Mouse (Mus musculus) embryo, embryonic 10 days (tissue): ENCODE results near the gene Gm11037.

Source experiments
- DNase-seq: peaks from one replicate; pipeline ENCODE4 v3.0.0-alpha.2; 2015; ENCODE audit warnings: low spot score

Gm11037 gene

DNA sequence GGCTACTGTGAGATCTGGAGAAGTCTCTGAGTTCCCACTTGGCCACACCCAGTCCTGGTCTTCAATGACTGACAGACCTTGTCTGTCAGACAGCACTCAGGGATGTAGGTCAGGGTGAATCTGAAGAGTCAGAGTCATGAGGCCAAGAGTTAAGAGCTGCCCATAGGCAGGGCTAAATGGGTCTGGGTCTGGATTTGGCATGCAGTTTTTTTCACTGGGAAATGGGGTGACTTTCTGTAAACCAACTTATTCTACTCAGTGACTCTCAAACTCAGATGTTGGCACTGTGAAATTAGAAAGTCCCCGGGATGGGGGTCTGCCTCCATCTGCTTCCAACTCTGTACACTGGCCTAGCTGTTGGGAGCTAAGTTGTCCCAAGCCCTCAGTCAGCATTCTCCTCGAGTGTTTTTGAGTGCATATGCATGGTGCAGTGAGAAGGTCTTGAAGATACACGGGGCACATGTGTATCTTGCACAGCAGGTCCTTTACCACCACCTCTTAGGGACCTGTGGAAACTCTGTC, 4.6 kb upstream of the Gm11037 start:
- no peak for DNase-seq

DNA sequence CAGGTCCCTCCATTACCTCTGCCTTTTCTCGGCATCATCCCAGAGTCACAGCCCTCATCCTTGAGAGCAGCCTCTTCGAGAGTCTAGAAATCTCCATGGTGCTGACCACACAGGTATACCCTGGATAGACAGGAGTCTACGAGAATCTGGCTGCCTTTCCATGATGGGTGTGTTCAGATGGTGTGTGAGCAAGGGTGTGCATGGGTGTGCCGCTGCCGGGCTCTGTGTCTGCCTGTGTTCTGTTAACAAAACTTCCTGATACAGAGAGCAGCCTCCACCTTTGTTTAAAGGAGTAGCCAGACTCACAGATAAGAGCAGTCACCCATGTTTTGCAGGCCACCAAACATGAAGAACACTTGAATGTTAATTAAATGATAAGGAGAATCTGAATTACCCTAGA, 3.5 kb upstream of the Gm11037 start:
- no peak for DNase-seq

DNA sequence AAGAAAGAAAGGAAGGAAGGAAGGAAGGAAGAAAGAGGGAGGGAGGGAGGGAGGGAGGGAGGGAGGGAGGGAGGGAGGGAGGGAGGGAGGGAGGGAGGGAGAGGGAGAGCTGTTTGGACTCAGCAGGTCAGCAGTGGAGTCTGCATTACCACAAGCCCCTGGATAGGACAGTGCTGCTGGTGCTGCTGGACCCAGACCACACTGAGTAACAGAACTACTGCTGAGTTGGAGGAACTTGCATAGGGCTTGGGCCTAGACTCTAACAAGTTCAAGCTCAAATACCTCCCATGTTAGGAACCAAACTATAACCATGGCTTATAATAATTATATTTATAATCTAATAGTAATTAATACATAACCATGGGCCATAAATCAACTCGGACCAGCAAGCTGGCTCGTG, 2.4 kb upstream of the Gm11037 start:
- DNase-seq: no peak

- DNase-seq: no peak
Observed at GRCm38 (mm10) chr2:131132111-131132888, 997 bp upstream of the Gm11037 start.

DNA sequence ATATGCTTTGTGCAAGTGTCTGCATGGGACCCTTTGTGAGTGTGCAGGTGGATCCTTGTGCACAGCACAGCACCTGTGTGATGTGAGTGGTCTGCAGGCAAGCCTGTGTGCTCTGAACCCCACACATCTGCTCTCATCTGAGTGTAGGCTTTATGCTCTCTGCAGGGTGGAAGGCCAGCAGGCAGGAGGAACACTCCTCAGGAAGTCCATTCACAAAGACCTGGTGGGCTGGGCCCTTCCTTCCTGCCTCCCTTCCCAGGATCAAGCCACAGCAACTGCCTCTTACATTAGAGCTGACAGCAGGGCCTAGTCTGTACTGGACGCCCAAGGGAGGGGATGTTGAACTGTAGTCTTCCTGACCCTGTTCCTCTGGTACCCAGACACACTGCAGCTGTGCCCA, 1.1 kb downstream of the Gm11037 start:
- DNase-seq: no peak

GRCm38 (mm10) chr2:131134826-131135400, 1.6 kb downstream of the Gm11037 start:
- DNase-seq: no peak

- no peak for DNase-seq
Observed at GRCm38 (mm10) chr2:131135521-131136139, 2.3 kb downstream of the Gm11037 start.

DNA sequence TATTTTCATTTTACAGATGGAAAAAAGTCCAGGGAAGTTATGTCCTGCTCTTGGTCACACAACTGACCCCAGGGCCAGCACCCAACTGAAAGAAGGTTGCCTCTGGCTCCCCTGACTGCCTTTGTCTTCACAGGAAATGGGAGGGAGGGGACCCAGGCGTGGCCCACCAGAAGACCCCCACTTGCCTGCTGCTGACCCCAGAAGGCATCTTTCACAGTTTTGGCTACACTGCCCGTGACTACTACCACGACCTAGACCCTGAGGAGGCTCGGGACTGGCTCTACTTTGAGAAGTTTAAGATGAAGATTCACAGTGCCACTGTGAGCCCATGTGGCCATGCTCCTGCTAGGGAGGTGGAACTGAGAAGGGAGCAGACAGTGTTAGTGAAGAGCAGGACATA, 5.0 kb downstream of the Gm11037 start:
- DNase-seq: no peak

DNA sequence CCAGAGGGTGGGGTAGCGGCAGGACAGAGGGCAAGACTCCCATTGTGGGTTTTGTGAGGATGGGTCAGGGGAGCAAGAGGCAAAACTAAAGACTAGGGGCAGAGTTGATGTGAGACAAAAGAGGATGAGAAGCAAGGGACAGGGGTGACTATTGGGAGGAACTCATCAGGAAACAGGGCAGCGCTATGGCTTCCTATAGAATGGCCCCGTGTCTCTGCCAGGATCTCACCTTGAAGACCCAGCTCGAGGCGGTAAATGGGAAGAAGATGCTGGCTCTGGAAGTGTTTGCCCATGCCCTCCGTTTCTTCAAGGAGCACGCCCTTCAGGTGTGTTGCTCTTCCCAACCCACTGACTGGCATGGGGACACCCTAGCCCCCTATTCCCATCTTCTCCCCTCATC, 5.5 kb downstream of the Gm11037 start:
- no peak for DNase-seq

- no peak for DNase-seq
Observed at GRCm38 (mm10) chr2:131139287-131139686, 6.0 kb downstream of the Gm11037 start.

- DNase-seq: no peak
Observed at GRCm38 (mm10) chr2:131139886-131140532, 6.7 kb downstream of the Gm11037 start.

DNA sequence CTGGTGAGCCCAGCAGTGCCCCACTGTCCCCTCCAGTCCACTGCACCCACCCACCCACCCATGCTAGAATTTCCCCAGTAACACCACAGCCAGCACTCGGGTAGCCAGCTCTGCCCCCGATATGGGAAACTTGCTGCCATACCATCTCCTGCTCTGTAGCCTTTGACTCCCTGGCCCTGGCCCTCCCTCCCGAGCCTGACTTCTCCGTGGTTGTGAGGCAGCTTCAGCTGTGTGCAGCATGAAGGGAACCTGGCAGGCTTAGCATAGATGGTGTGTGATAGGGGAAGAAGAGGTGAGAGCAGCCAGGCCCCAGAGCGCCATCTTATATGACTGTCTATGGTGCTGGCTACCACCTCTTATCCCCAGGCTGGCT, 7.2 kb downstream of the Gm11037 start:
- no peak for DNase-seq

DNA sequence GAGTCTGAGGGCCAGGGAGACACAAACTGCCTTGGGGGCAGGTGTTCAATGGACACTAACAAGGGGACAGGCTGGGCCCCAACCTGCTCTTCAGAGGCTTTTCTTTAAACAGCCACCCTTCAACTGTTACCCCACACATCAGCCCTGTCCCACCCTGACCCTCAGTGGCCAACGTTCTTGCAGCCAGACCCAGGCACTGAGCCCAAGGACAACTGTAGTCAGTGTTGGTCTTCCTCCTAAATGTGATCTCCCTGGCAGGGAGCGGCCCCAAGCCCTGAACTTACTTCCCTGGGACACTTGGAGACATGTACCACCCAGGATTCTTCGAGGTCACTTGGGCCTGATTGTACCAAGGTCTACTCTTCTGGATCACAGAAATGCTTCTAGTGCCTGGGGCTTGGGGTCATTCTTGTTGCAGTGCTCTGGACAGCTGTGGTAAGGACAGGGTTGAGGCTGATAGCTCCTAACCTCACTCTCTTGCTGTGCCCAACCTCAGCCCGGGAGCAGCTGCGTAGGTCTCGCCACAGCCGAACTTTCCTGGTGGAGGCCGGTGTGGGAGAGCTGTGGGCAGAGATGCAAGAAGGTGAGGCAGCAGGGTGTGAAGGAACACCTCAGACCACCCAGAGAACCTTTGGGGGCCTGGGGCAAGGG, 8.2 kb downstream of the Gm11037 start:
- no peak for DNase-seq

DNA sequence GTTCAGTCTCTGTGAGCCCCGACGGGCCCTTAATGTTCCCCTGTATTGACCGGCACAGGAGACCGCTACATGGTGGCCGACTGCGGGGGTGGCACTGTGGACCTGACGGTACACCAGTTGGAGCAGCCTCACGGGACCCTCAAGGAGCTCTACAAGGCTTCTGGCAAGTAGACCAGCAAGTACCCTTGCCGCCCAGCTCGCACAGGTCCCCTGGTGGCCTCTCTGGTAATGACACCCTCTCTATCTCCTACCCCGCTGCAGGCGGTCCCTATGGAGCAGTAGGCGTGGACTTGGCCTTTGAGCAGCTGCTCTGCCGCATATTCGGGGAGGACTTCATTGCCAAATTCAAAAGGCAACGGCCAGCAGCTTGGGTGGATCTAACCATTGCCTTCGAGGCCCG, 9.3 kb downstream of the Gm11037 start:
- peak; percentile 84 for DNase-seq

DNA sequence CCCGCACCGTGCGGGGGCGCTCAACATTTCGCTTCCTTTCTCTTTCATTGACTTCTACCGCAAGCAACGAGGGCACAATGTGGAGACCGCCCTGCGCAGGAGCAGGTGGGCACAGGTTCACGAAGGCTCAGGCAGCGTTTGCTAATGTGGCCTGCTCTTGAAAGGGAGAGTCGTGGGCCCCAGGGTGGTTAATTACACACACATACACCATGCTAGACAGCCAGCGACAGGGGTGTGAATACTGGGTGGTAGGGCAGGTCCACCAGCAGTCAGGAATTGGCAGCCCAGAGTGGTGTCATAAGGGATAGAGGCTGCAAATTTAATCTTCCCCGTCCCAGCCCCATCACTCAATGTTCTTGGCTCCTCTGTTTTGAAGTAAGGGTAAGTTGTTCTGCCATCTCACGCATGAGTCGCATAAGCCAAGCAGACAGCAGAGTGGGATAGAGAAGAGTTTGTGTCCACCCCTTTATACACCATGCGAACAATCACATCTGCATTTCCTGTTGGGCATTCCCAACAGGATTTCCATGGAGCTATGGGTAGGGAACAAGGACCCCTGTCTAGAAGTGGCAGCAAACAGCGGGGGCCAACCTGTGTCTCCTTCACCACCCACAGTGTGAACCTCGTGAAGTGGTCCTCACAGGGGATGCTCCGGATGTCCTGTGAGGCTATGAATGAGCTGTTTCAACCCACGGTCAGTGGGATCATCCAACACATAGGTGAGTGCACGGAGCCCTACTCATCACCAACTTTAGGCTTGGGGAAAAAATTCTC, 9.9 kb downstream of the Gm11037 start:
- no peak for DNase-seq

- DNase-seq: no peak
Observed at GRCm38 (mm10) chr2:131145121-131145520, 11.8 kb downstream of the Gm11037 start.

DNA sequence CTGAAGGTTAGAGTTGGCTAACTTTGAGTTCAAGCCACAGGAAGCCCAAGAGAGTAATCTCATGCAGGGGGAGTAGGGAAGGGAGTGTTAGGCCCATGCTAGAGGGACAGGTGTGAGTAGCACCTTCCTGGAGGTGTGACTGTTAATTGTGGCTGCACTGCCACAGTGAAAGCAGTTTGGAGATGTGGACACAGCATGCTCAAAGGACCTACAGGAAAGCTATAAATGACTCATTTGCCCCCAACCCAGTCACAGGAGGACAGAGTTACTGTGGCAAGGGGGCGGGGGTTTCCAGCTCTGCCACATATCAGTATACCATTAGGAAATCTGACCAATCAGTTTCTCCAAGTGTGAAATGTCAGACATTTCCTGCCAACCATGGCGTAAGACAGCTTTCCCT, 12.2 kb downstream of the Gm11037 start:
- DNase-seq: no peak

DNA sequence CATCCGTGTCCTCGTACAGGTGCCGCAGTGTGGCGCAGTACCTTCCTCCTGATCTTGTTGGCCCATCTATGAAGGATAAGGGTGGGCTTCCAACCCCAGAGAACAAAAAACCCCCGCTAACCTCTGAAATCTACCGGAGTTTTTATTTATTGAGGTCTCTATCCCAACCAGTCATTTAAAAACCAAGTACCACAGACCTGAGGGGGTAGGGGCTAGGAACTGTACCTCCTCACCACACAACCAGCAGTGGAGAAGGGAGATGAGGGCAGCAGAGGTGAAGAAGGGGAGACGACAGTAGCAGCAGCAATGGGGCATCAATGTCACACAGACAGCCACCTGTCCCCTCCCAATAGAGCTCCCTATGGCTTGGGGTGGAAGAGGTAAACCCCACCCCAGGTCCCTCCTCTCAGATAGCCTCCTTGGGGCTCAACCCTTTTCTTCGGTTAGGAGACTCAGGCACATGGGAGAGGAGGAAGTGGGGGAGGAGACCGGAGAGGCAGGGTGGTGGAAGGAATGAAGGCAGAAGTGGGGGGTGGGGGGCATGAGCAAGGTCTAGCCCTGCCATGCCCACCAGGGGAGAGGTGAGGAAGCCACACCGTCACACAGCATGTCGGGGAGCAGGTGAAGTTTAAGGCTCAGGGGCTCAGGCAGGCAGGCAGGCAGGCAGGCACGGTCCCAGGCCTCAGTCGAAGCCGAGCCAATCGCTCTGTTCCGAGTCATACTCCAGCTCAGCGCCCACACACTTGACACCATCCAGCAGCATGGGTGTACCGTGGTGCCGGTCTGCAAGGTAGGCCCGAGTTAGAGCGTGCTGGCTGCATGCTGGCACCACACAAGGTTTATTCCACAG, 13.1 kb downstream of the Gm11037 start:
- DNase-seq: no peak

GRCm38 (mm10) chr2:131147043-131147365, 13.7 kb downstream of the Gm11037 start:
- no peak for DNase-seq

DNA sequence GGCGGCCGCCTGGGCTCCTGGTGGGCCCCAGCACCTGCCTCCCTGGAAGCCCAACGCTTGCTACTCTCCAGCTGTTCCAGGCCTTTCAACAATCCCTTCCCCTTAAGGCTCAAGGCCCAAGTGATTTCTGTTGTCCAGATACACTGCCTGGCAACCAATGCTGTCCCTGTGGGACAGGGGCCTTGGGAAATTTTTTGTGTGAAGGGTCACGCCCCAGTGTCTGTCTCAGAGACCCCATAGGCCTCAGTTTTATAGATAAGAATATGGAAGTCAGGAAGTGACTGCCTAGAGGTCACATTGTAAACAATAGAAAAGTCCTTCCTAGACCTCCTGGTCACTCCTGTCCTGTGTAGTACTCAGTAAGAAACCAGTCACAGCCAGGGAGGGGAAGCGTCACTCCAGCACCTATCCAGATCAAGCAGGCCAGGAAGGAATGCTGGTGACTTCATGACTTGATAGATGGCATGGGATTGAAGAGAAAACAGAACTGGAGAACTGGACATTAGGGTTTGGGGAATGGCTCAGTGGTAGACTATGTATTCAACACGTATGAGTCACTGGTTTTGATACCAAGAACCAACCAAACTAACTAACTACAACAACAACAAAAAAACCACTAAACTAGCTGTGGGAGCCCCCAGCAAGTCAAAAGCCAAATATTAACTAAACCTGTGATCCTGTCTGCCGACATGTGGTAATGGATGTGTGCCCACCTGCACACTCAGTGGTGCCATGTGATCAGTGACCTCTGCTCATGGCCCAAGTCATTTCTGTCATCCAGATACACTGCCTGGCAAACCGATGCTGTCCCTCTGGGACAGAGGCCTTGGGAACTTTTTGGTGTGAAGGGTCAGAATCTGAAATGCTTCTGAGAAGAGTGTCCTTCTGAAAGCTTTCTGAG, 15.3 kb downstream of the Gm11037 start:
- no peak for DNase-seq
